Mouse (Mus musculus): ENCODE results near the gene Tsfm.
"Not testable (repeated sequence)": the region's sequence is repeated elsewhere in the genome, so short reads cannot be mapped to it uniquely, and the experiment has no call there.

Gene Tsfm

DNA sequence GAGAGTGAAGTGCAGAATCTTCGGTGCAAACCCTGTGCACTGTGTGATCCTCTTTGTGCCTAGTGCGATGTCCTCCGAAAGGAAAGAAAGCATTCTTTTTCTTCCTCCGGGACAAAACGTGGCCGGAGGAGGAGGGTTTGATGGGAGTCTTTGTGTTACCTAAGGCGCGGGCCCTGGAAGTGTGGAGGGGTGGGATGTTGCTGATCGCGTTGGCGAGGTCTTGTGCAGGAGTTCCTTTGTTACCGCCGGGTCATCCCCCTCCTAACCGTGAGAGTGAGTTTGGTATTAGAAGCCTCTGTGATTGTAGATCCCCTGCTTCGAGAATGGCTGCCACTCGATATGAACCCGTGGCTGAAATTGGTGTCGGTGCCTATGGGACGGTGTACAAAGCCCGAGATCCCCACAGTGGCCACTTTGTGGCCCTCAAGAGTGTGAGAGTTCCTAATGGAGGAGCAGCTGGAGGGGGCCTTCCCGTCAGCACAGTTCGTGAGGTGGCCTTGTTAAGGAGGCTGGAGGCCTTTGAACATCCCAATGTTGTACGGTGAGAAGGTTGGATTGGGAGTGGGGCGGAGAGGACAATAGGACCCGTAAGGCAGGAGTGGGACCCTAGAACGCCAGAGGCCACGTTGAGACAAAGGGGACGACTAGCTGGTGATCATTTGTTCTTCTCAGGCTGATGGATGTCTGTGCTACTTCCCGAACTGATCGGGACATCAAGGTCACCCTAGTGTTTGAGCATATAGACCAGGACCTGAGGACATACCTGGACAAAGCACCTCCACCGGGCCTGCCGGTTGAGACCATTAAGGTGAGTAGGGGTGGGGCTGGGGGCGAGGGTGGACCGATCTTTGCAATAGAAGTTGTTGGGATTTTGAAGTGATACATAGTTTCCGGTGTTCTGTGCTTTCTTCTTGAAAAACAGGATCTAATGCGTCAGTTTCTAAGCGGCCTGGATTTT is 33.6 kb upstream of the Tsfm start:
- no peak for DNase-seq (ENCODE audit: low spot score)

DNA sequence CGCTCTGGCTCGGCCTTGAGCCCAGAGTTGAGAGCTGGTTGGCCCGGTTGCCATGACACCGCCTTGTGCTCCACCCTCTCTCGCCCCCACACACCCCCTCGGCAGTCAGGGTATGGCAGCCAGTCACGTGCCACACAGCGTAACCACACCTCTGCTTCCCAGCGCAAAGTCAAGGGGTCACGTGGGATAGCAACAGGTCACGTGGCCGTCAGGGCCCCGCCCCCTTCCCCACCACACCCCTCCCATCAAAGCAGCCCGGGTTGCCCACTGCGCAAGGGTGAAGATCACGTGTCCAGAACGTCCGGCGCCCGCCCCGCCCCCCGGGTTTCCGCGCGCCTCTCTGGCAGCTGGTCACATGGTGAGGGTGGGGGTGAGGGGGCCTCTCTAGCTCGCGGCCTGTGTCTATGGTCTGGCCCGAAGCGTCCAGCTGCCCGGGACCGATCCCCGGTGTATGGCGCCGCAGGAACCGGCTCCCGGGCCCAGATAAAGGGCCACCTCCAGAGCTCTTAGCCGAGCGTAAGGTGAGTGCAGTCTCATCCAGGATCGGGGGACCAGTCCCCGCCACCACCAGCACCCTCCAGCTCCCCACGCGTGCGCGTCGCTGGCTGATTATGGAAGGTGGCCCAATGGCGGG is 32.7 kb upstream of the Tsfm start, which contains the start of gene Cdk4:
Gene Cdk4, plus strand, starts transcription at position 296 of the 634 bp plus-strand sequence.
- peak; percentile 99 for DNase-seq (ENCODE audit: low spot score)

DNA sequence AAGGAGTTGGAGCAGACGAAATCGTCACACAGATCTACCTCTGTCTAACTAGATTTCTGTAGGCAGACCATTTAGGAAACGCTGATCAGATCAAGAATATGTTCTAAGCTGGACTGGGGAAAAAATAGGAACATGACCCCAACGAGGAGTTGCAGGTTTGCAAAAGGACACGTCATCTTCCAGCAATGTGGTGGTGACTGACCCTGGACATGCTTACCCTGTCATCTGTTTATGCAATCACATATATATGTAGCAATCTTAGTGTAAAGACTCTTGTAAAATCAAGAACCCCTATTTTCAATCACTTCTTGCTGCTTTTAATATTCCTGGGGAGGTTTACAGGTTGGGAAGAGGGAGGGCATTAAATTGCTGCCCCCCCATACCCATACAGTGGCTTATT is 31.9 kb upstream of the Tsfm start:
- DNase-seq (ENCODE audit: low spot score) = no peak

DNA sequence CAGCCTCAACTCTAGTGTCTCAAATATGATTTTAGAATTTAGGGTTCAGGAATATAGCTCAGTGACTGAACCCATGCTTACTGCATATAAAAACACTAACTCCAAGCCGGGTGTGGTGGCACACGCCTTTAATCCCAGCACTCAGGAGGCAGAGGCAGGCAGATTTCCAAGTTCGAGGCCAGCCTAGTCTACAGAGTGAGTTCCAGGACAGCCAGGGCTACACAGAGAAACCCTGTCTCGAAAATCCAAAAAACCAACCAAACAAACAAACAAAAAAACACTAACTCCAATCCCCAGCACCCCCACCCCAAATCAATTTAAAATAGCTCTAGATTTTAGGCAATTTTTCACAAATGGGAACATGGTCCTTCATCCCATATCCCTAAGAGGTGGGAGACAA is 31.5 kb upstream of the Tsfm start:
- DNase-seq (ENCODE audit: low spot score) = not testable (repeated sequence)

DNA sequence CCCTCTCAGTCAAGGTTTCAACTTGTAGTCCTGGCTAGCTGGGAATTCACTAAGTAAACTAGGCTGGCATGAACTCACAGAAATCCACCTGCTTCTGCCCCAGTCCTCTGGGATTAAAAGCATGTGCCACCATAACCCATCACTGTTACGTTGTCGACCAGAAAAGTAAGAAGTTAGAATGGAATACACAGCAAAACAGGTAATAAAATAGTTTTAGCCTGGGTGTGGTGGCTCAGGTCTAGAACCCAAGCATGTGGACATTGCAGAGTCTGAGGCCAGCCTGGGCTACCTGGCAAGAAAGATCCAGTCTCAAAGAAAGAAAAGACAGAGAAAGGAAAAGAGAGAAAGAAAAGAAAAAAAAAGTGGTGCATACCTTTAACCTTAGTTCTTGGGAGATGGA is 30.9 kb upstream of the Tsfm start:
- no peak for DNase-seq (ENCODE audit: low spot score)

DNA sequence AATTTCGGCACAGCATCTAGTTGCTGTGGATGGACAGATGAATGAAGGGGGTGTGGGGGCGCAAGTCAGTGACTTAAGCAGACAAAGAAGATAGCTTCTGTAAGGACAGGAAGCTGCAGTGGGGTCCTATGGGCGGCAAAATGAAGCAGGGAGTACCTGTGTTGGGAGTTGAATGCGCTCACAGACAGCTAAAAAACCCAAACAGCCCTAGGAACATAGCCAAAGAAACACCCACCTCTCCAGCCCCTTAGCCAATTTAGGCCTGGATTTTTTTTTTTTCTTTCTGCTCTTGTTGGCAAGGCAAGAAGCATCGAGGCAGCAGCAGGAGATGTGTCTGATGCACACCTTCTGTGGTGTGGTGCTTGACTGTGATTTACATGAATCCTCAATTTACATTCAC is 30.4 kb upstream of the Tsfm start:
- no peak for DNase-seq (ENCODE audit: low spot score)

DNA sequence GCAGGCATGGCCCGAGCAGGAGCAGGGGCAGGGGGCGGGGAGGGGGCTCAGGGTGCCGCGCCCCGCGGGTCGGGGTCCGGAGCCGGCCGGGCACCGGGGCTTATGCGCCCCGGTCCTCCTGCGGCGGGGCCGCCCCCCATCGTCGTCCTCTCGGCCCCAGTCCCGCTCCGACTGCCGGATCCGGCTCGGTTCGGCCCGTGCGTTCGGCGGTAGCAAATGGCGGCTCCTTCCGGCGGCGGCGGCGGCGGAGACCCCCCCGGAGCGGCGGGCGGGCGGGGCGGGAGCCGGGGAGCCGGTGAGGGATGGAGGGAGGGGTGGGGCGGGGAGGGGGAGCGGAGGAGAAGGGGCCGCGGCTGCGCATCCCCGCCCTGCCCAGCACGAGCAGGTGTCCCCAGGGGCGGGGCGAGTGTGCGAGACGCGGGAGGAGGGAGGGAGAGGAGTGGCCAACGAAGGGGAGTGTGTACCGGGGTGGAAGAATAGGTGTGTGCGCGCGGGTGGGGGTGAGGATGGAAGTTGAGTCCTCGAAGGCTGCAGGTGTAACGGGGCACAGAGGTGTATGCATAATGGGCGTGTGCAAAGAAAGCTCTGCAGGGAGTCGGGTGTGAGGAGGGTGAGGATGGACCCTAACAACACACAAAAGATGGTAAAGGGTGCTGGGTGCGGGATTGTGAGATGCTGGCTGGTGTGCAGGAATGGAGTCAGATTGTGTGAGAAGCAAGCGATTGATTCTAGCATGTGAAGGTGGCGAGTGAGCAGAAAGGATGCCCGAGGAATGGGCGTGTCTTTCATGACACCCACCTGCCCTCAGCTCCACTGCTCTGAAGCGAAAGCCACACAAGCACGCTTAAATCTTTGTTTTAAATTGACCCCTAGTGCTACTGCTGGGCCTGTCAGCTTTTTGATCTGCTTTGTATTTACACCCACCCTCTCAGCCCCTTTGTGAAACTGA is 29.6 kb upstream of the Tsfm start, which contains the start of gene March9:
Gene March9, minus strand, starts transcription at position 217 of the 949 bp plus-strand sequence.
- DNase-seq (ENCODE audit: low spot score) = peak; percentile 81

DNA sequence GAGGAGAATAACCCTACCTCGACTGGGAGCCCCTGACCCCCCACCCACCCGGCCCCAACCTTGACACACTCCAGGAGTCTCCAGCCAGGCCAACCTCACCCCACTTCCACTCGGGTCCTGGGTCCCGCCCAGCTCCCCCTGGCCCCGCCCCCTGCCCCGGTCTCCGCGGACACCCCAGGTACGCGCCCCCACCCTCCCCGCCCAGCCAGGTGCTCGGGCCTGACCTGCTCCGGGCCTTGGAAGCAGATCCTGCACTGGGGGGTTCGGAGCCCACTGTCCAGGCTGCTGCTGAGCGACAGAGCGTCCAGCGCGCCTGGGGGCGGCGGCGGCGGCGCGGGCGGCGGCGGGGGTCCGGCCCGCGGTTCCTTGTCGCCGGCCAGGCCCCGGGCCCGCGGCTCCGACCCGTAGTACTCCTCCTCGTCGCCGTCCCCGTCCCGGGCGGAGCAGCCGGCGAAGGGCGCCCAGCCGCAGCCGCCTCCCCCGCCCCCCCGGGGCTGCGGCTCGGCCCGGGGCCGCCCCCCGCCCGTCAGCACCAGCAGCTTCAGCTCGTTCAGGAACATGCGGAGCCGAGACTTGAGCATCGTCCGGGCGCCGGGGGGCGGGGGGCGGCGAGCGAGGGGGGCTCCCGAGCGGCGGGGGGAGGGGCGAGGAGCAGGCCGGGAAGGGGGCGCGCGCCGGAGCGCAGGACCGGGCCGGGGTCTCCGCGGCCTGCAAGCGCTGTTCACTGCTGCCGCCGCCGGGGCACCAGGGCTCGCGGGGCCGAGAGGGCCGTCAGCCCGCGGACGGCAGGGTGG is 28.7 kb upstream of the Tsfm start:
- peak; percentile 69 for DNase-seq (ENCODE audit: low spot score)

DNA sequence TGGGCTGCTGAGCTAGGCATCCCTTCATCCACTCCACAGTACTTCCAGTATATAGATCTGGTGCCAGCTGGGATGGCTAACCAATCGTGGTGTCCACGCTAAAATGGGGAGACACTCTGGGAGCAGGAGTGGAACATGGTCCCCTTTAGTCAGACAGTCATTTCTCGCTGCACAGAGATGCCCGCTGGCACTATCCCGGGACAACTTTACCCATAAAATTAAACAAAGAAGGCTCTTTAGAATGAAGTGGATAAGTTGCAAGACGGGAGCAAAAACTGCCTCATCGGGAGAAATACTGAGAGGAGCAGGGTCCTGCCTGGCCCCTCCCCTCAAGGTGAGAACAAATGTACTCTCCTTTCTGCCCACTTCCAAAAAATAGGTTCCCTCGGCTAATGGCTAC is 28.1 kb upstream of the Tsfm start:
- no peak for DNase-seq (ENCODE audit: low spot score)

DNA sequence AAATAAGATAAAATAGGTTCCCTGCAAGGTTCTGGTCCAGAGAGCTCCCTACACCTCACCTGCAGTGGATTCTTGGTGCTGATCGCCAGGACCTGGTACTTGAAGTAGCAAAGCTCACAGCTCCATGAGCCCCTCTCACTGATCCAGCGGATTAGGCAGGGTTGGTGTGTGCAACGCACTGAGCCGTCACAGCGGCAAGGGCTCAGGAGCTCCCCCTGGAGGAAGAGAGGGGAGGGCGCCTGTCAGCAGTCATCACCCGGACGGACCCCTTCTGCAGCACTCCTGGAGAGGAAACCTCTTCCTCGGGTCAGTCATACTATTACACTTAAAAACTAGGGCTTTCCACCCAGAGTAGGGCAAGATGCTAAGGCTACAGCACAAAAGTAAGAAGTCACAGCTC is 27.5 kb upstream of the Tsfm start:
- DNase-seq (ENCODE audit: low spot score) = peak; percentile 84

DNA sequence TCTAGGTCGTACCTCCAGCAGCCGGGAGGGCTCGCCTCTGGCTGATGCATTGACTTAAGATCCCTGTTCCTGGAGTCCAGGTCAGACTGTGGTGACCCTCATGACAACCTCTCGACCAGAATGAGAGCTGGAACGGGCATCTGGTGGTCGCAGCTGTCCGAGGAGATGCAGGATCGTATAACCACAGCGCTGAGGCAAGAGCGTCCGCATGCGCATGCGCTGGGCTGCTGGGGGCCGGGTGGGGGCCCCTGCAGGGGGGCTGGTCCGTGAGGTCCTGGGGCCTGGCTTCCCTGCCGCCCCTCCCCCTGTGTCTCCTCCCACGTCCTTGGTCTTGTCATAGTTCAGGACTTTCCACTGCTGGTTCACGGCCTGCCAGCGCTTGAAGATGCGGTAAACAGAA is 25.9 kb upstream of the Tsfm start:
- no peak for DNase-seq (ENCODE audit: low spot score)

DNA sequence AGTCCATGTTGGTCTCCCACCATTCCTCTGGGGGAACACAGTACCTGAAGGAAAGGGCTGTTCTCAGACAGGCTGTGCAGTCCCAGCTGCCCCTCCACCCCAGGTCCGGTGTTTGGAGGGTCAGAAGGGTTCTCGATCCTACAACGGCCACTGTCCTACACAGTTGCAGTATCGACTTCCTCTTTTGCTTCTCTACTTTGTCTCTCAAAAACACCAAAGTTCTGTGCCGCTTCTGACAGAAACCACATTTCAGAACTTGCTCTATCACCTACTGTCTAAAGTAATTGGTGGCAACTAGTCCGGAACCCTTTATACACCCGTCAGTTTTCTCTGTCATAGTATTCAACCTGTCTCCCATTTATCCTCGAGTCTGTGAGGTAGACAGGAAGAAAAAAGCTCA is 24.8 kb upstream of the Tsfm start:
- no peak for DNase-seq (ENCODE audit: low spot score)

DNA sequence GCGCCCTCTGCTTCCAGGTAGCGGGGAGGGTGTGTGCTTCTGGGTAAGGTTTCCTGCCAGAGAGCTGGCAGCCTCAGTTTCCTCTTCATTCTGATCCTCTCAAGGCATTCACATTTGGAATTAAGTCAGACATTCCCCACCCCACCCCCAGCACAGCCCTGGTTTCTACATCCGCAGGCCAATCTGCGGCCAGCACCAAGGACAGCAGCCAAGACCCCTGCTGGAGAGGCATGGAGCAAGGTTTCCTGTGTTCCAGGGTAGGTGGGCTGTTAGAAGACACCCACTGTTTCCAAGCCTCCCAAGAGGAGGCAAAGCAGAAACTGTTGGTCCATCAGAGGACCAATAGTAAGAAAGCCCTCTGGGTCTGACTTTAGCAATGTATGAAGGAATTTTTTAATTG is 24.0 kb upstream of the Tsfm start:
- DNase-seq (ENCODE audit: low spot score) = no peak

DNA sequence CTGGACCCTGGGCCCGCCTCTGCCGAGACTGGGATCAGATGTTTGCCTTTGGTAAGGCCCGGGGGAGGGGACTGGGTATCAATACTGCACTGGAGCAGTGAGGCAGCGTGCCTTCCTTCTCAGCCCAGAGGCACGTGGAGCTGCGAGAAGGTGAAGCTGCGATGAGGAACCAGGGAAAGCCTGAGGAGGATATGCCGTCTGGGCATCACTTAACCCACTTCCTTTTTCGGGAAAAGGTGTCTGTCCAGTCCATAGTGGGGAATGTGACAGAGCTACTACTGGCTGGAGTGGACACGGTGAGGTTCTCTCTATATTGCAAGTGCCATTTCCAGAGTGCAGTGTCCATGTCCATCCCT is 19.5 kb upstream of the Tsfm start:
- DNase-seq (ENCODE audit: low spot score) = no peak

DNA sequence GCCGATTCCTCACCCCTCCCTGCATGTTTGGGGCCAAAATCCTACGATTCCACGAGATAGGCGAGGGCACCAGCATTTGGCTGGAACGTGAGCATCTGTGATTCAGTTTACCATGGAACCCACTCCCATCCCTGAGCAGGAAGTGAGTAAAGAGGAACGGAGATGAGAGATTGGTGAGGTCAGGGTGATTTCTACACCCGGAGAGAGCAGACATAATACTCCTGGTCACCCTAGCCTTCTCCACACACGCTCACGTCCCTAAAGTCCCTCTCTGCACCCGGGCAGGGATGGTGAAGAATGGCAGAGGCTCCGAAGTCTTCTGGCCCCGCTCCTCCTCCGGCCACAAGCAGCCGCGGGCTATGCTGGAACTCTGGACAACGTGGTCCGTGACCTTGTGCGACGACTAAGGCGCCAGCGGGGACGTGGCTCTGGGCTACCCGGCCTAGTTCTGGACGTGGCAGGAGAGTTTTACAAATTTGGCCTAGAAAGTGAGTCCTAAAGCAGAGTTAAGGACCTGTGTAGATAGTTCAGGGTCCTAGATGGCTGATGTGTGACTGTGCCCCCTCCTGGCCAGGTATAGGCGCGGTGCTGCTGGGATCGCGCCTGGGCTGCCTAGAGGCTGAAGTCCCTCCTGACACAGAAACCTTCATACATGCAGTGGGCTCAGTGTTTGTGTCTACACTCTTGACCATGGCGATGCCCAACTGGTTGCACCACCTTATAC is 18.9 kb upstream of the Tsfm start:
- no peak for DNase-seq (ENCODE audit: low spot score)

DNA sequence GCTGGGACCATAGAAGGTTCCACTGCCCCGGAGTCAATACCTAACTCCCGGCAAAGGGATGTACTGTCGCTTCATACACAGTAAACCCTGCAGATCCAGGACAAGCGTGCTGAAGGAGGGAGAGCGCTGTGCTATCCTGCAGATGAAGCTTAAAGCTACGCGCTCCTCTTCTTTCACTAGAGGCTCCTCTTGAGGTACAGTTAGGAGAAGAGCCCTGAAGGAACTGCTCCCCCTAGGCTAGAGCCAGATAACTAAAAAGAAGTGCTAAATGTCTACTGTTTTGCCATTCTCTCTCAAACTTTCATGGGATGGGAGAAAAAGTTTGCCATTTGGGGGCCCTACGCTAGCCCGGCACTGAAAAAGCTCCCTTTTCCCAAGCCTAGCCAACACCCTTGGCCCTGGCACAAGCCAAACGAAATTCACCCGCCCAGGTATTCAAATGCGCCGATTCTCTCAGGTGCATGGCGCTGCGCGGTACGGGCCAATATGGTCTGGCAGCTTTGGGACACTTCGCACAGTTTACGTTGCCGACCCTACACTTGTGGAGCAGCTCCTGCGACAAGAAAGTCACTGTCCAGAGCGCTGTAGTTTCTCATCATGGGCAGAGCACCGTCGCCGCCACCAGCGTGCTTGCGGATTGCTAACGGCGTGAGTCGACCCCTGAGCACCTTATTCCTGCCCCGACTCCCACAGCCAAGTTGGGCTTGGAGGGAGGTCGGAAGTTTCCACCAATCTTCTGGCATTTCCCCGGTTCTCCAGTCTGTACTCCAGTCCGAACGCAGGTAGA is 18.2 kb upstream of the Tsfm start:
- DNase-seq (ENCODE audit: low spot score) = no peak

DNA sequence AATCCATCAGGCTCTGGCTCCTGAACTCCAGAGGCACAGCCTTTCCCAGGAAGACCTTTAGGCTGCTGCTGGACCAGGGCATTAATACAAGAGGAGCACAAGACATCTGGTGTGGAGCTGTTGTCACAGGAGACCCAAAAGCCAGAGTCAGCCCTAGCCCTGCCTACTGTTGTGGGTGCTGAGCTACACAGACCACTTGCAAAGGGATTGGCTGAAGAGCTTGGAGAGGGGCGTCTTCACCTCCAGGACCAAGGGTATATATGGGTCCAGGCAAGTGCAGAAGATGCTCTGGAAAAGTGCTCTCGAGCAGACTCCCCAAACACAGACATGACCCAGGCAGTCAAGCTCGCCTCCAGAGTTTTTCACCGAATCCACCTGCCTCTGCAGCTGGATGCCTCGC is 17.3 kb upstream of the Tsfm start, which contains the start of gene Cyp27b1:
Gene Cyp27b1, plus strand, starts transcription at position 297 of the 400 bp plus-strand sequence.
- DNase-seq (ENCODE audit: low spot score) = no peak

DNA sequence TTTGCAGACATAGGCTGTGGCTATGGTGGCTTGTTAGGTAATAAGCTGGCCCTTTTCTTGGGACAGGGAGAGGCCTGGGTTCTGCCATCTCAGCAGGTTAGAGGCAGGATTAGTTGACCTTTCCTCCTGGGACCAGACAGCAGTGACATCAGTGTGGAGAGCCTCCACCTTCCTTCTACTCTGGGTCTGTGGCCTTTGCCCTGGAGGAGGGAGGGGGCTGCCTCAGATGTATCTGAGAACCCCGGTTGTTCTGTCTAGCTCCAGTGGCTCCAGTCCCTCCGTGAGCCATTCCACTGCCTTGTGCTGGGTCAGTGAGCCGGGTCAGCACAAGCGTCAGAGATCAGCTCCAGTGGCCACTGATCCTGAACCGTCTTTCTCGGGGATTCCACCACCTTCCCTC is 12.5 kb upstream of the Tsfm start:
- no peak for DNase-seq (ENCODE audit: low spot score)

DNA sequence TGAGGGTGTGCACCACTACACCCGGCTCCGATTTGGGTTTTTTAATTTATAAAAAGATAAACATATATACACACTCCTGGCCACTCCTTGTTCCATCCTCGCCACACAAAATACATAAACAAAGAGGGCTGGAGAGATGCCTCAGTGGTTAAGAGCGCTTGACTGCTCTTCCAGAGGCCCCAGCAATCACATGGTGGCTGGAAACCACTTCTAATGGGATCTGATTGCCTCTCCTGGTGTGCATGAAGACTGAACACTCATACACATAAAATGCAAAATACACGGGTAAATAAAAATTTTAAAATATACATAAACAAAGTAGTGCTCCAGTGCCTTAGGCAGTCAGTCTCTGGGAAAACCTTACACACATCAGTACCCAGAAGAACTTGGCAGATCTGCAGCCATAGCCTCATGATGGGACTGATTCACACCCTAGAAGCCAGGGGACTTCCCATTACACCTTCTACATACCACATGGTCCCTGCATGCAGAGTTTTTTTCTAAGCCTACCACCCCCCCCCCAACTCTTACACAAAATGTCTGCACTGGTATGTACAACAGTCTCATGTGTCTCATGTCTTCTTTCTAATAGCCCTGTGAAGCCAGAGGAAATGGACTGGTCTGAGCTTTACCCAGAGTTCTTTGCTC is 12.0 kb upstream of the Tsfm start:
- DNase-seq (ENCODE audit: low spot score) = no peak
